Mouse (Mus musculus) brown adipose tissue, adult 24 weeks (tissue): ENCODE results near the gene Gpank1. TPM values are rescaled to one million over a fixed set of nuclear protein-coding genes. Genes with fewer than 3 reads are reported as not detected.

Experiments
- H3K27ac ChIP-seq: fragments of 200-500 bp; replicated peaks from 2 replicates; pipeline ENCODE4 v1.5.1; 2012; ENCODE audit warnings: low read depth, mild to moderate bottlenecking, low read length
- H3K4me1 ChIP-seq: fragments of 200-500 bp; 2 replicates; pipeline ENCODE4 v1.6.1; 2012; ENCODE audit warnings: low read length, mixed read lengths; ENCODE audit not compliant: control insufficient read depth, insufficient read depth, insufficient read length
- H3K4me3 ChIP-seq: fragments of 200-500 bp; 2 replicates; pipeline ENCODE4 v1.5.1; 2012; ENCODE audit warnings: low read depth, mild to moderate bottlenecking, low read length, moderate library complexity; ENCODE audit not compliant: insufficient read depth
- polyA plus RNA-seq: library from polyadenylated mRNA; stranded (reverse); fragments of >200 nt; gene quantifications from 2 replicates; pipeline ENCODE4 v1.2.4, GENCODE M21; 2012; ENCODE audit not compliant: missing spikeins, insufficient read depth, insufficient read length

Gpank1 gene
- polyA plus RNA-seq, 1 experiment, result 7.9 TPM

GRCm38 (mm10) chr17:35156461-35157200, 35.4 kb downstream of the Gpank1 start:
- no peaks in the 10 kb centered on the region for H3K4me1 ChIP-seq
- no peak overlapping the region for H3K4me3 ChIP-seq
- H3K27ac ChIP-seq, result no peak overlapping the region

GRCm38 (mm10) chr17:35157254-35157653, 36.0 kb downstream of the Gpank1 start:
- Histone ChIP-seq H3K4me1 (0 out of 2 replicates have a peak, but pooled peaks cover 3% of the 10 kb centered on the region), H3K27ac (no peak overlapping the region), H3K4me3 (no peak overlapping the region)

GRCm38 (mm10) chr17:35157661-35158175, 36.5 kb downstream of the Gpank1 start:
- peaks cover 6% of the 10 kb centered on the region for H3K4me1 ChIP-seq
- H3K4me3 ChIP-seq, result no peak overlapping the region
- no peak overlapping the region for H3K27ac ChIP-seq

- no peak overlapping the region for H3K27ac ChIP-seq
- no peak overlapping the region for H3K4me3 ChIP-seq
- H3K4me1 ChIP-seq, result peaks cover 10% of the 10 kb centered on the region
Measured at GRCm38 (mm10) chr17:35158850-35159593, 37.8 kb downstream of the Gpank1 start.

- H3K27ac ChIP-seq, result no peak overlapping the region
- no peak overlapping the region for H3K4me3 ChIP-seq
- H3K4me1 ChIP-seq, result peaks cover 10% of the 10 kb centered on the region
Measured at GRCm38 (mm10) chr17:35159638-35160037, 38.4 kb downstream of the Gpank1 start.

- Histone ChIP-seq H3K4me1 (peaks cover 13% of the 10 kb centered on the region), H3K27ac (no peak overlapping the region), H3K4me3 (no peak overlapping the region)
Measured at GRCm38 (mm10) chr17:35161421-35161820, 40.2 kb downstream of the Gpank1 start.

- Histone ChIP-seq H3K27ac (no peak overlapping the region), H3K4me3 (no peak overlapping the region), H3K4me1 (peaks cover 13% of the 10 kb centered on the region)
Measured at GRCm38 (mm10) chr17:35162121-35162520, 40.9 kb downstream of the Gpank1 start.

GRCm38 (mm10) chr17:35162730-35163129, 41.5 kb downstream of the Gpank1 start:
- Histone ChIP-seq H3K4me1 (peaks cover 13% of the 10 kb centered on the region), H3K4me3 (peak overlapping the region; percentile 27), H3K27ac (no peak overlapping the region)

GRCm38 (mm10) chr17:35163326-35164081, 42.2 kb downstream of the Gpank1 start:
- H3K4me1 ChIP-seq, result peaks cover 13% of the 10 kb centered on the region
- H3K4me3 ChIP-seq, result peak overlapping the region; percentile 95
- H3K27ac ChIP-seq, result peak overlapping the region; percentile 78

GRCm38 (mm10) chr17:35164218-35164567, 42.9 kb downstream of the Gpank1 start:
- peak overlapping the region; percentile 95 for H3K4me3 ChIP-seq
- H3K4me1 ChIP-seq, result peaks cover 13% of the 10 kb centered on the region
- peak overlapping the region; percentile 78 for H3K27ac ChIP-seq

- H3K4me1 ChIP-seq, result peaks cover 13% of the 10 kb centered on the region
- peak within 1 kb of the TSS; percentile 95 for H3K4me3 ChIP-seq
- peak within 1 kb of the TSS; percentile 99 for H3K27ac ChIP-seq
Measured at GRCm38 (mm10) chr17:35164568-35165450, 43.6 kb downstream of the Gpank1 start, which contains the start of gene Prrc2a. Gene Prrc2a, minus strand, starts transcription at chr17:35164897.

- Histone ChIP-seq H3K4me3 (peak overlapping the region; percentile 86), H3K27ac (peak overlapping the region; percentile 53; the same call in 1 of the 2 replicates), H3K4me1 (peaks cover 13% of the 10 kb centered on the region)
Measured at GRCm38 (mm10) chr17:35165451-35166155, 44.3 kb downstream of the Gpank1 start.

GRCm38 (mm10) chr17:35166352-35167035, 45.2 kb downstream of the Gpank1 start:
- H3K4me1 ChIP-seq, result peaks cover 13% of the 10 kb centered on the region
- no peak overlapping the region for H3K4me3 ChIP-seq
- no peak overlapping the region for H3K27ac ChIP-seq
